Mouse (Mus musculus): ENCODE measurements at regions not wholly inside any gene's neighbourhood (a gene's known extent, or its start where the extent isn't known, plus 50 kb on each side); places are given as distances from the start of the nearest gene placed in this dataset.

- Histone ChIP-seq H3K27me3 (peaks cover 7% of the 10 kb centered on the region; the same call in 1 of the 2 replicates), H3K4me2 (no peak overlapping the region), H3K4me3 (no peak overlapping the region), H3K4me1 (replicated peaks) (peaks cover 15% of the 10 kb centered on the region; the same call in 1 of the 2 replicates), H3K36me3 (no peaks in the 10 kb centered on the region), H3K27ac (replicated peaks) (no peak overlapping the region), H3K9ac (no peak overlapping the region), H3K9me3 (no peaks in the 10 kb centered on the region)
- ATAC-seq (ENCODE audit: low read depth) = no peak
- WGBS = 78% methylated on average over 1 of the region's 1 CpGs
These were observed 177.4 kb downstream of the Shq1 start for GRCm38 (mm10) chr6:100493558-100493957.

GRCm38 (mm10) chr6:100491811-100492210 lies 179.1 kb downstream of the Shq1 start:
- ATAC-seq (ENCODE audit: low read depth) = no peak
- no peak overlapping the region for H3K27ac ChIP-seq (replicated peaks)
- WGBS = 89% methylated on average over 6 of the region's 6 CpGs

GRCm38 (mm10) chr6:100490920-100491712 lies 179.8 kb downstream of the Shq1 start:
- no peak overlapping the region for H3K9ac ChIP-seq
- H3K27ac ChIP-seq (replicated peaks) = no peak overlapping the region
- H3K4me3 ChIP-seq = no peak overlapping the region
- H3K4me2 ChIP-seq = no peak overlapping the region
- no peaks in the 10 kb centered on the region for H3K27me3 ChIP-seq
- H3K36me3 ChIP-seq = no peaks in the 10 kb centered on the region
- WGBS = 92% methylated on average over 7 of the region's 7 CpGs
- peaks cover 2% of the 10 kb centered on the region; the same call in 1 of the 2 replicates for H3K9me3 ChIP-seq
- no peak for ATAC-seq (ENCODE audit: low read depth)
- H3K4me1 ChIP-seq (replicated peaks) = peaks cover 9% of the 10 kb centered on the region; the same call in 1 of the 2 replicates

More at GRCm38 (mm10) chr6:100491811-100492210, 179.1 kb downstream of the Shq1 start:
- Histone ChIP-seq H3K36me3 (no peaks in the 10 kb centered on the region), H3K9ac (no peak overlapping the region), H3K4me2 (no peak overlapping the region), H3K4me3 (no peak overlapping the region), H3K4me1 (replicated peaks) (peaks cover 9% of the 10 kb centered on the region; the same call in 1 of the 2 replicates), H3K27me3 (no peaks in the 10 kb centered on the region), H3K9me3 (no peaks in the 10 kb centered on the region)

- H3K9ac ChIP-seq = no peak overlapping the region
- H3K27me3 ChIP-seq = peaks cover 10% of the 10 kb centered on the region; the same call in 1 of the 2 replicates
- peaks cover 13% of the 10 kb centered on the region for H3K4me1 ChIP-seq (replicated peaks)
- H3K9me3 ChIP-seq = peaks cover 16% of the 10 kb centered on the region
- WGBS = 87% methylated on average over 3 of the region's 3 CpGs
- H3K4me3 ChIP-seq = no peak overlapping the region
- H3K36me3 ChIP-seq = peaks cover 4% of the 10 kb centered on the region; the same call in 1 of the 2 replicates
- H3K4me2 ChIP-seq = no peak overlapping the region
- ATAC-seq (ENCODE audit: low read depth) = no peak
- no peak overlapping the region for H3K27ac ChIP-seq (replicated peaks)
These were observed 187.1 kb downstream of the Shq1 start for GRCm38 (mm10) chr6:100483836-100484235.

GRCm38 (mm10) chr6:100483084-100483810 lies 187.7 kb downstream of the Shq1 start:
- H3K4me2 ChIP-seq = no peak overlapping the region
- H3K36me3 ChIP-seq = peaks cover 4% of the 10 kb centered on the region; the same call in 1 of the 2 replicates
- no peak overlapping the region for H3K27ac ChIP-seq (replicated peaks)
- ATAC-seq (ENCODE audit: low read depth) = no peak
- WGBS = 18% methylated on average over 14 of the region's 14 CpGs
- H3K9me3 ChIP-seq = peaks cover 16% of the 10 kb centered on the region
- H3K27me3 ChIP-seq = peaks cover 10% of the 10 kb centered on the region; the same call in 1 of the 2 replicates
- H3K4me1 ChIP-seq (replicated peaks) = peaks cover 13% of the 10 kb centered on the region
- H3K4me3 ChIP-seq = no peak overlapping the region
- H3K9ac ChIP-seq = no peak overlapping the region

- H3K4me3 ChIP-seq = no peak overlapping the region
- 25% methylated on average over 7 of the region's 7 CpGs for WGBS
- H3K4me2 ChIP-seq = no peak overlapping the region
- H3K9ac ChIP-seq = no peak overlapping the region
- no peak overlapping the region for H3K27ac ChIP-seq (replicated peaks)
- H3K36me3 ChIP-seq = peaks cover 4% of the 10 kb centered on the region; the same call in 1 of the 2 replicates
- peaks cover 16% of the 10 kb centered on the region for H3K9me3 ChIP-seq
- H3K4me1 ChIP-seq (replicated peaks) = peaks cover 13% of the 10 kb centered on the region
- ATAC-seq (ENCODE audit: low read depth) = no peak
- peaks cover 10% of the 10 kb centered on the region; the same call in 1 of the 2 replicates for H3K27me3 ChIP-seq
These were observed 188.4 kb downstream of the Shq1 start for GRCm38 (mm10) chr6:100482572-100482971.

GRCm38 (mm10) chr6:100480525-100480924 lies 190.4 kb downstream of the Shq1 start:
- Histone ChIP-seq H3K9me3 (peaks cover 8% of the 10 kb centered on the region), H3K36me3 (peaks cover under 1% of the 10 kb centered on the region; the same call in 1 of the 2 replicates), H3K27ac (replicated peaks) (no peak overlapping the region), H3K4me1 (replicated peaks) (peaks cover 13% of the 10 kb centered on the region), H3K9ac (no peak overlapping the region), H3K4me2 (no peak overlapping the region), H3K27me3 (peaks cover 10% of the 10 kb centered on the region; the same call in 1 of the 2 replicates), H3K4me3 (no peak overlapping the region)
- ATAC-seq (ENCODE audit: low read depth) = no peak
- 82% methylated on average over 3 of the region's 3 CpGs for WGBS

GRCm38 (mm10) chr6:100479881-100480280 lies 191.1 kb downstream of the Shq1 start:
- 66% methylated on average over 6 of the region's 6 CpGs for WGBS
- Histone ChIP-seq H3K4me3 (no peak overlapping the region), H3K27ac (replicated peaks) (no peak overlapping the region), H3K4me2 (no peak overlapping the region), H3K9me3 (peaks cover 1% of the 10 kb centered on the region), H3K9ac (no peak overlapping the region), H3K4me1 (replicated peaks) (peaks cover 13% of the 10 kb centered on the region), H3K36me3 (no peaks in the 10 kb centered on the region), H3K27me3 (peaks cover 10% of the 10 kb centered on the region; the same call in 1 of the 2 replicates)
- ATAC-seq (ENCODE audit: low read depth) = no peak

GRCm38 (mm10) chr6:100479455-100479854 lies 191.5 kb downstream of the Shq1 start:
- H3K4me2 ChIP-seq = no peak overlapping the region
- ATAC-seq (ENCODE audit: low read depth) = no peak
- WGBS = 75% methylated on average over 4 of the region's 4 CpGs
- H3K4me3 ChIP-seq = no peak overlapping the region
- no peak overlapping the region for H3K9ac ChIP-seq
- H3K36me3 ChIP-seq = no peaks in the 10 kb centered on the region
- H3K27ac ChIP-seq (replicated peaks) = no peak overlapping the region
- peaks cover 13% of the 10 kb centered on the region for H3K4me1 ChIP-seq (replicated peaks)
- H3K27me3 ChIP-seq = peaks cover 10% of the 10 kb centered on the region; the same call in 1 of the 2 replicates
- no peaks in the 10 kb centered on the region for H3K9me3 ChIP-seq

GRCm38 (mm10) chr6:100476550-100477366 lies 189.5 kb upstream of the Rybp start:
- Histone ChIP-seq H3K36me3 (no peaks in the 10 kb centered on the region), H3K27me3 (peaks cover 6% of the 10 kb centered on the region; the same call in 1 of the 2 replicates), H3K9ac (no peak overlapping the region), H3K4me3 (no peak overlapping the region), H3K27ac (replicated peaks) (no peak overlapping the region), H3K9me3 (0 out of 2 replicates have a peak, but pooled peaks cover 6% of the 10 kb centered on the region), H3K4me1 (replicated peaks) (no peaks in the 10 kb centered on the region), H3K4me2 (no peak overlapping the region)
- ATAC-seq (ENCODE audit: low read depth) = no peak
- 84% methylated on average over 6 of the region's 6 CpGs for WGBS

- H3K27me3 ChIP-seq = no peaks in the 10 kb centered on the region
- no peak overlapping the region for H3K4me3 ChIP-seq
- ATAC-seq (ENCODE audit: low read depth) = no peak
- H3K27ac ChIP-seq (replicated peaks) = no peak overlapping the region
- 0 out of 2 replicates have a peak, but pooled peaks cover 8% of the 10 kb centered on the region for H3K9me3 ChIP-seq
- H3K36me3 ChIP-seq = no peaks in the 10 kb centered on the region
- no peak overlapping the region for H3K9ac ChIP-seq
- H3K4me2 ChIP-seq = no peak overlapping the region
- 58% methylated on average over 4 of the region's 4 CpGs for WGBS
- H3K4me1 ChIP-seq (replicated peaks) = no peaks in the 10 kb centered on the region
These were observed 188.2 kb upstream of the Rybp start for GRCm38 (mm10) chr6:100475341-100475955.

Measured in neural tube, embryonic 13.5 days (tissue).